Comparison of ENCODE assay signal across 25 mouse cellular contexts in the genomic region with DNA sequence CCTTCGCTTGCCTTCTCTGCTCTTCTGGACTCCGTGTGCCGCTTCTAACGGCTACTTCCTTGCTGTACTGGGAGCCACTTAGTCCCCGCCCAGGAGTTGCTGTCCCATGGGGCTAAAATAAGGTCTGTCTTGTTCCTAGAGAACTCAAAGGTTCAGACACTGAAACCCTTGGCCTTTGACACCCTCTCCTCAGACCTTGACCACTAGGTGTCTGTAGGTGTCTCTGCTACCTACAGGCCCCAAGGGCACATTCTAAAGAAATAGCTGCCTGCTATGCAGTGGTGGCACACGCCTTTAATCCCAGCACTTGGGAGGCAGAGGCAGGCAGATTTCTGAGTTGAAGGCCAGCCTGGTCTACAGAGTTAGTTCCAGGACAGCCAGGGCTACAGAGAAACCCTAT.
"Had no signal": no experiment of that assay in that cellular context is flagged by ENCODE, and none has a peak within 500 bp of the region (broad histone marks: within the 10 kb centered on the region; RNA-seq: fewer than 3 reads in every experiment).

No protein-coding gene starts in this region.

- H3K36me3 ChIP-seq: heart, embryonic 13.5 days; heart, embryonic 15.5 days; hindbrain, embryonic 15.5 days; limb, embryonic 12.5 days; liver, embryonic 13.5 days had no signal

- H3K9me3 ChIP-seq: heart, embryonic 13.5 days; heart, embryonic 15.5 days; hindbrain, embryonic 13.5 days; hindbrain, embryonic 15.5 days; limb, embryonic 12.5 days; liver, embryonic 13.5 days had no signal

- H3K4me2 ChIP-seq: heart, embryonic 11.5 days; heart, embryonic 13.5 days; heart, embryonic 15.5 days; hindbrain, embryonic 13.5 days; hindbrain, embryonic 15.5 days; limb, embryonic 12.5 days; liver, embryonic 11.5 days; liver, embryonic 13.5 days had no signal

- H3K27ac ChIP-seq: heart, adult 2 months; heart, embryonic 13.5 days; heart, embryonic 15.5 days; hindbrain, embryonic 13.5 days; hindbrain, embryonic 15.5 days; hindbrain, postnatal 0 days; kidney, postnatal 0 days; limb, embryonic 12.5 days; liver, embryonic 13.5 days had no signal

- H3K9ac ChIP-seq: heart, embryonic 13.5 days; heart, embryonic 15.5 days; hindbrain, embryonic 13.5 days; hindbrain, embryonic 15.5 days; limb, embryonic 12.5 days; liver, embryonic 13.5 days had no signal

- ATAC-seq: hindbrain, postnatal 0 days; intestine, embryonic 16.5 days had no signal

- H3K27me3 ChIP-seq: heart, embryonic 13.5 days; heart, embryonic 15.5 days; hindbrain, embryonic 13.5 days; hindbrain, embryonic 15.5 days; limb, embryonic 12.5 days; liver, embryonic 13.5 days had no signal

- H3K4me1 ChIP-seq: heart, embryonic 13.5 days; heart, embryonic 15.5 days; hindbrain, embryonic 13.5 days; hindbrain, embryonic 15.5 days had no signal

- H3K4me3 ChIP-seq: heart, adult 2 months; heart, embryonic 13.5 days; heart, embryonic 15.5 days; hindbrain, embryonic 13.5 days; hindbrain, embryonic 15.5 days; limb, embryonic 12.5 days; liver, embryonic 13.5 days had no signal

- DNase-seq: gastrocnemius, postnatal 14 days; gastrocnemius, postnatal 36 days; heart, adult 11 months; heart, adult 2 months; heart, postnatal 14 days; heart, postnatal 36 days; kidney, adult 18-20 months; kidney, adult 8-10 months; kidney, postnatal 14 days; kidney, postnatal 36 days; layer of hippocampus, adult 9-11 months; layer of hippocampus, postnatal 36 days; left cerebral cortex, postnatal 4 days; liver; liver, embryonic 13.5 days had no signal
